Mouse (Mus musculus): ENCODE measurements at regions not wholly inside any gene's neighbourhood (a gene's known extent, or its start where the extent isn't known, plus 50 kb on each side); places are given as distances from the start of the nearest gene placed in this dataset.

DNA sequence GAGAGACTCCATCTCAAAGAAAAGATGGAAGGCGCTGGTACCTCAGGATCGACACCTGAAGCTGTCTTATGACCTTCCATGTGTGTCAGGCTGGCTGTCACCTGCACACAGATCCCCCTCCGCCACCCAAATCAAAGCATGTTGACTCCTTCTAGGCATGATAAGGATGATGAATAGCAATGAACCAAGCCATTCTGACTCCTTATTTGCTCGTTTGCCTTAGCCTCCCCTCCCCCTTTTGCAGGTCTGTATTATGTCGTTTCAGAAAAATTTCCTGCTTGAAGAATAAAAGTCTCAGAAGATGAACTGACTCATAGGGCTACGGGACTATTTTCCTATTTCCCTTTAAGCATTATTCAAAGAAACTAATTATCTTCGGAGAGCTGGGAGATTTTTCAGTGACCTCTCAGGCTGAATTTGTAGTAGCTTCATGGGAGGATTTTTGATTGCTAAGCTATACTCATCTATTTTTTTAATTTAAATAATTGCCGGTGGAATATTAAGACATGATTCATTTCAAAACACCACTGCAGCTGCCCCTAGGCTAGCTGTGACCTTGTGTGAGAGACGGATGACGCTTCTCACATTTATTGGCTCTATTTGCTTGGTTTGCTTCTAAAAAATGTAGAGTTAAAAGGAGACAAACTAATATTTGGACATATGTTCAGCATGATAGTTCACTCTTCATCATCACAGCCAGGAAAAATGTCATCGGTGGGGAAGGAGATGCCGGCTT, 72.4 kb upstream of the Zc3h12c start:
- no peak for DNase-seq (ENCODE audit: low read depth)

DNA sequence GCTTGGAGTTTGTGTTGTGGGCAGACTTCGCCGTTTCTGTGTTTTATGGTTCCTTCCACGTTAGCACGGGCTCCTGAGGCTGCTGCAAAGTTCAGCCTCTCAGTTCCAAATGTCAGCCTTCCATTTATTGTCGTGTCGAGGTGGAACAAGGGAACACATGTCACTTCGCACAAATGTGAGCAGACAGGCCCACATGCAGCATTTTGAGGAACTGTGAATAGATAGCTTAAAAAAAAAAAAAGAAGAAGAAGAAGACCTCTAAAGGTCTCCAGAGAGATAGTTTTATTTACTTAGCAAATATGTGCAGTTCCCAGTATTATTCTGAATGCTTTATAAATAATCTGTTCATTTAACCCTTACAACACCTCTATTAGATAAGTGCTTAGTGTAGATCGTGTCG, 66.4 kb upstream of the Zc3h12c start:
- no peak for DNase-seq (ENCODE audit: low read depth)

DNA sequence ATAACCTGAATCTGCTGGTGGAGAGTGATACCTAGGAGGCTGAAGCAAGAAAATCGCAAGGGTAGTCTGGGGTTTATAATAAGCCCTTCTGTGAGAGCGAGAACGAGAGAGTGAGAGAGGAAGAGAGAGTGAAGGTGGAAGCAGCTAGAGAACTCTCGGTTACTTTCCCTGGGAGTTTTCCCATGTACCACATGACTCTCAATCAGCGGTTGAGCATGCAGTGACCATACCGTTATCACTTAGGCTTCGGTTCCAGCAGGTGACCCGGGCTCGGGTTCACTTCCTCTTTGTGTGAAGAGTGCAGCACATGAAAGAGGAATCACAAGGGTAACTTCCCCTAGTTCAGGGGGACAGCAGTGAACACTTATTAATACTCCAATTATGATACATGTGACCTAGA, 61.2 kb upstream of the Zc3h12c start:
- DNase-seq (ENCODE audit: low read depth) = no peak

DNA sequence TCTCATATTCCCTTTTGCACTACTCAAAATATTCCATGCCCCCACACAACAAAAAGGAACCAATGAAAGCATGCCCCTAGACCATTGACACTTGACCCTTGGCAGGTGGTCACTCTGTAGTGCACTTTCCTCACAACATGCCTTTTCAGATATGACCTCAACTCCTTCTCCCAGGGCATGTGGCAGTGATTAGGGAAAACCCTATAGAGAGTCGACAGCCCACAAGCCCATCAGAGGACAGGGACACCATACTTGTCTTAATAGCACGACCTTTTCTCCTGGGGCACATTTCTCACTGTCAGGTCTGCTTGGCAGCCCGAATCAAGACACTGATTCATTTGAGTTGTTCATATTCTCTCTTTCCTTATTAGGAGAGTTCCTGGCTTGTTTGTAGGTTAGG, 57.3 kb upstream of the Zc3h12c start:
- DNase-seq (ENCODE audit: low read depth) = no peak

DNA sequence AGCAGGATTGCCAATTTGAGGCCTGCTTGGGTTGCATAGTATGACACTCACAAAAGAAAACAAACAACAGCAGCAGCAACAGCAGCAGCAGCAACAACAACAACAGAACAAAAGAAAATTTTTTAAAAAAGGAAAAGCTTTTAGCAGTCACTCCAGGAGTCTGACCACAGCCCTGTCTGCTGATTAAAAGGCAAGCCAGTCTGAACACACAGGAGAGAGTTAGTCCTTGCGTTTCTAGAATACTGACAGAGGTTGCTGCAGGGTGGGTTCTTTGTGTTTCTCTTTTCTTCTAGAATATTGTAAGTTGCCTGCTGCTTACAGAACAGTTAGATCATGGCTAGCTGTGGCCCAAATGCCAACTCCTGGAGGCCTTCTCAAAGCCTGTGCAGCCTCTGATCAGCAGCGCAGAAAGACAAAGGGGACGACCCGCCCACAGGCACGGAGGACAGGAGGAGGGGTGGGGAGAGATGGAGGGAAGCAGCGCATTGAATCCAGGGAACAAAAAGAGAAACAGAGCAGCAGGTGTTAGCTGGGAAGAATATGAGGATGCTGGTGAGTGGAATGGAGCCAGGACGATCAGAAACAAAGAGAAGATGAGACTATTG, 55.2 kb upstream of the Zc3h12c start:
- DNase-seq (ENCODE audit: low read depth) = no peak

Measured in naive thymus-derived CD4-positive, alpha-beta T cell, adult 2 months (primary cell).